Mouse (Mus musculus) CD4-positive helper T cell, adult 2 months (primary cell): ENCODE measurements around the gene Slc10a6.

Source experiments
- DNase-seq: peaks from one replicate; pipeline ENCODE4 v3.0.0-alpha.2; 2012; ENCODE audit warnings: low read depth, missing footprints, low spot score

The Slc10a6 gene

GRCm38 (mm10) chr5:103629111-103629764 lies at the start of gene Slc10a6:
Gene Slc10a6 (minus strand): TSS chr5:103629403.
- DNase-seq, result no peak

GRCm38 (mm10) chr5:103678974-103679373 lies 49.8 kb upstream of the Slc10a6 start:
- no peak for DNase-seq

- no peak for DNase-seq
These were observed 48.7 kb upstream of the Slc10a6 start for GRCm38 (mm10) chr5:103677894-103678293.

- DNase-seq, result no peak
These were observed 47.2 kb upstream of the Slc10a6 start for GRCm38 (mm10) chr5:103676289-103676881.

GRCm38 (mm10) chr5:103674482-103674881 lies 45.3 kb upstream of the Slc10a6 start:
- DNase-seq, result no peak

- DNase-seq, result no peak
These were observed 44.4 kb upstream of the Slc10a6 start for GRCm38 (mm10) chr5:103673611-103674010.

GRCm38 (mm10) chr5:103671858-103672257 lies 42.7 kb upstream of the Slc10a6 start:
- no peak for DNase-seq

GRCm38 (mm10) chr5:103665876-103666275 lies 36.7 kb upstream of the Slc10a6 start:
- no peak for DNase-seq

- DNase-seq, result no peak
These were observed 35.7 kb upstream of the Slc10a6 start for GRCm38 (mm10) chr5:103664932-103665331.

- DNase-seq, result peak; percentile 60
These were observed 30.4 kb upstream of the Slc10a6 start for GRCm38 (mm10) chr5:103659571-103659970.

- peak; percentile 22 for DNase-seq
These were observed 29.7 kb upstream of the Slc10a6 start for GRCm38 (mm10) chr5:103658921-103659320.

GRCm38 (mm10) chr5:103655346-103656118 lies 26.3 kb upstream of the Slc10a6 start, which contains the start of gene 1700016H13Rik:
Gene 1700016H13Rik (minus strand): TSS chr5:103656010.
- peak; percentile 72 for DNase-seq

GRCm38 (mm10) chr5:103654780-103655179 lies 25.6 kb upstream of the Slc10a6 start:
- no peak for DNase-seq

- DNase-seq, result peak; percentile 65
These were observed 25.0 kb upstream of the Slc10a6 start for GRCm38 (mm10) chr5:103654225-103654624.

- no peak for DNase-seq
These were observed 18.1 kb upstream of the Slc10a6 start for GRCm38 (mm10) chr5:103647320-103647719.

GRCm38 (mm10) chr5:103644167-103644566 lies 15.0 kb upstream of the Slc10a6 start:
- no peak for DNase-seq

GRCm38 (mm10) chr5:103637162-103637561 lies 8.0 kb upstream of the Slc10a6 start:
- no peak for DNase-seq

- DNase-seq, result no peak
These were observed 814 bp upstream of the Slc10a6 start for GRCm38 (mm10) chr5:103629854-103630580.

- DNase-seq, result no peak
These were observed 704 bp downstream of the Slc10a6 start for GRCm38 (mm10) chr5:103628499-103628898.

GRCm38 (mm10) chr5:103624831-103625230 lies 4.4 kb downstream of the Slc10a6 start:
- no peak for DNase-seq

GRCm38 (mm10) chr5:103622321-103622720 lies 6.9 kb downstream of the Slc10a6 start:
- no peak for DNase-seq
